Mouse (Mus musculus): ENCODE measurements around the gene Arrdc2. TPM values are rescaled to one million over a fixed set of nuclear protein-coding genes. Genes with fewer than 3 reads are reported as not detected.
A peak's percentile ranks its signal among the peaks of the same experiment; 100 is the strongest.

Gene Arrdc2
- polyA plus RNA-seq, 1 experiment = 73.8 TPM

- no peak for TF ChIP-seq CTCF (IDR thresholded peaks at IDR 0.05; ENCODE audit: extremely low read depth, insufficient read depth, insufficient read length, insufficient replicate concordance)
- TF ChIP-seq POLR2A (IDR thresholded peaks at IDR 0.05; ENCODE audit: low read depth, low read length) = peak; percentile 52
- Histone ChIP-seq H3K36me3 (ENCODE audit: control insufficient read depth, insufficient read depth, low read length) (peaks cover 27% of the 10 kb centered on the region), H3K4me3 (ENCODE audit: extremely low read depth, insufficient read depth, insufficient read length) (peak overlapping the region; percentile 73), H3K4me1 (ENCODE audit: control insufficient read depth, insufficient read depth, insufficient read length) (peaks cover 20% of the 10 kb centered on the region), H3K27me3 (ENCODE audit: control insufficient read depth, insufficient read depth, low read length) (no peaks in the 10 kb centered on the region), H3K27ac (ENCODE audit: insufficient read depth, low read length) (peak overlapping the region; percentile 80)
- WGBS = under 1% methylated on average over 58 of the region's 58 CpGs
- DNase-seq (ENCODE audit: low read depth in 1 of 2, low spot score in 2 of 2) = peak; percentile 94 to 98
These were observed 47.4 kb downstream of the Arrdc2 start for GRCm38 (mm10) chr8:70791975-70792691.

DNA sequence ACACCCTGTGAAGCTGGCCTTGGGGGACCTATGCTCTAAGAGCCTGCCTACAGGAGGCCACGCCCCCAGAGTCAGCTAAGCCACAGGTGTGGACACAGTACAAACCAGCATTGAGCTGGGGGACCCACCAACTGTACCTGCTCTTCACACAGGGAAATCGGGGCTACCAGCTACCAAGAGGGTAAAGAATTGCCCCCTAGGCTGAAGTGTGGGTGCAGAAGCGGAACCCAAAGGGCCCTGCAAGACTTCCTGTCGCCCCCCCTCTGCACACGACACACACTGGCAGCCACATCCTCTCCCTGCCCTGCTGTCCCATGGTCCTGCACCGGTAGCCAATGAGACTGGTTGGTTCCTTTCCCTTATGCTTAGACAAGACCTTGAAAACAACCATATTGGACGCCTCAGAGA, 48.2 kb downstream of the Arrdc2 start:
- Histone ChIP-seq H3K4me1 (ENCODE audit: control insufficient read depth, insufficient read depth, insufficient read length) (peaks cover 14% of the 10 kb centered on the region), H3K36me3 (ENCODE audit: control insufficient read depth, insufficient read depth, low read length) (peaks cover 35% of the 10 kb centered on the region), H3K27me3 (ENCODE audit: control insufficient read depth, insufficient read depth, low read length) (no peaks in the 10 kb centered on the region), H3K4me3 (ENCODE audit: extremely low read depth, insufficient read depth, insufficient read length) (peak overlapping the region; percentile 73), H3K27ac (ENCODE audit: insufficient read depth, low read length) (peak overlapping the region; percentile 80)
- WGBS = 2% methylated on average over 7 of the region's 7 CpGs
- DNase-seq (ENCODE audit: low read depth in 1 of 2, low spot score in 2 of 2) = peak; percentile 67 to 77
- TF ChIP-seq POLR2A (IDR thresholded peaks at IDR 0.05; ENCODE audit: low read depth, low read length) (no peak), CTCF (IDR thresholded peaks at IDR 0.05; ENCODE audit: extremely low read depth, insufficient read depth, insufficient read length, insufficient replicate concordance) (no peak)

GRCm38 (mm10) chr8:70790846-70791245, 48.7 kb downstream of the Arrdc2 start:
- H3K27me3 ChIP-seq (ENCODE audit: control insufficient read depth, insufficient read depth, low read length) = no peaks in the 10 kb centered on the region
- peaks cover 40% of the 10 kb centered on the region for H3K36me3 ChIP-seq (ENCODE audit: control insufficient read depth, insufficient read depth, low read length)
- peak overlapping the region; percentile 73 for H3K4me3 ChIP-seq (ENCODE audit: extremely low read depth, insufficient read depth, insufficient read length)
- TF ChIP-seq POLR2A (IDR thresholded peaks at IDR 0.05; ENCODE audit: low read depth, low read length) = no peak
- TF ChIP-seq CTCF (IDR thresholded peaks at IDR 0.05; ENCODE audit: extremely low read depth, insufficient read depth, insufficient read length, insufficient replicate concordance) = no peak
- peak overlapping the region; percentile 65 for H3K27ac ChIP-seq (ENCODE audit: insufficient read depth, low read length)
- DNase-seq (ENCODE audit: low read depth in 1 of 2, low spot score in 2 of 2) = no peak
- 27% methylated on average over 8 of the region's 8 CpGs for WGBS
- H3K4me1 ChIP-seq (ENCODE audit: control insufficient read depth, insufficient read depth, insufficient read length) = peaks cover 14% of the 10 kb centered on the region

GRCm38 (mm10) chr8:70789046-70789445, 50.5 kb downstream of the Arrdc2 start:
- H3K27ac ChIP-seq (ENCODE audit: insufficient read depth, low read length) = no peak overlapping the region
- WGBS = 95% methylated on average over 10 of the region's 10 CpGs
- H3K4me1 ChIP-seq (ENCODE audit: control insufficient read depth, insufficient read depth, insufficient read length) = peaks cover 14% of the 10 kb centered on the region
- H3K36me3 ChIP-seq (ENCODE audit: control insufficient read depth, insufficient read depth, low read length) = peaks cover 50% of the 10 kb centered on the region
- H3K27me3 ChIP-seq (ENCODE audit: control insufficient read depth, insufficient read depth, low read length) = no peaks in the 10 kb centered on the region
- TF ChIP-seq CTCF (IDR thresholded peaks at IDR 0.05; ENCODE audit: extremely low read depth, insufficient read depth, insufficient read length, insufficient replicate concordance) = no peak
- TF ChIP-seq POLR2A (IDR thresholded peaks at IDR 0.05; ENCODE audit: low read depth, low read length) = no peak
- no peak for DNase-seq (ENCODE audit: low read depth in 1 of 2, low spot score in 2 of 2)
- H3K4me3 ChIP-seq (ENCODE audit: extremely low read depth, insufficient read depth, insufficient read length) = no peak overlapping the region

DNA sequence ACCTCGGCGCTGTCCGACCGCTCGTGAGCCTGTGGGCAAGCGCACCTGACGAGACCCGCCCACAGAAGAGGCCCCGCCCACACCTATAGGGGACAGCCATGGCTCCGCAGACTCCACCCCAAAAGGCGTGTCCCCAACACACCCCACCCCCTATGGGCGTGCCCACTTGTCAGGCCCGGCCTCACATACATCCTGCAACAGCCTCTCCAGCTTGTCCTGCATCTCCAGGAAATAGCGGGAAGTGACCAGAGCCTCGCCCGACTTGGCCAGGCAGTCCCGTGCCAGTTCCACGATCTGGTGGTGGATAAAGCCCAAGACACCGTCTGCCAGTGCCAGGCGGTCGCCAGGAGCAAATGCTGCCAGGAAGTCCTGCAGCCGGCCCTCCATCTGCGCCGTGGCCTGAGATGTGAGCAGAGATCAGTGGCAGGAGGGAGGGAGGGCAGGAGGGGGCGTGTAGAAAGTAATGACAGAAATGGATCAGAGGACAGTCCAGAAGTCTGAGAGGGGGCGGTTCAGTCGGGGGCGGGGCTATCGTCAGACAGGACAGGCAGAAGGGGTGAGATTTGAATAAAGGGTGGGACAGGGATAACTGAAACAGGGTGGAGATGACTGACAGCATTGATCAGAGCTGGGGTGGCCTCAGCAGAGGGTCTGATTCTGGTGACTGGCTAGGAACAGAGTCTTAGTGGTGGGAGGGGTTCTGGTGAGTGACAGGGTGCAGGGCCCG, 51.4 kb downstream of the Arrdc2 start:
- TF ChIP-seq POLR2A (IDR thresholded peaks at IDR 0.05; ENCODE audit: low read depth, low read length) (no peak), CTCF (IDR thresholded peaks at IDR 0.05; ENCODE audit: extremely low read depth, insufficient read depth, insufficient read length, insufficient replicate concordance) (no peak)
- Histone ChIP-seq H3K36me3 (ENCODE audit: control insufficient read depth, insufficient read depth, low read length) (peaks cover 58% of the 10 kb centered on the region), H3K4me3 (ENCODE audit: extremely low read depth, insufficient read depth, insufficient read length) (no peak overlapping the region), H3K27ac (ENCODE audit: insufficient read depth, low read length) (no peak overlapping the region), H3K4me1 (ENCODE audit: control insufficient read depth, insufficient read depth, insufficient read length) (peaks cover 12% of the 10 kb centered on the region), H3K27me3 (ENCODE audit: control insufficient read depth, insufficient read depth, low read length) (no peaks in the 10 kb centered on the region)
- no peak for DNase-seq (ENCODE audit: low read depth in 1 of 2, low spot score in 2 of 2)
- WGBS = 91% methylated on average over 30 of the region's 30 CpGs

DNA sequence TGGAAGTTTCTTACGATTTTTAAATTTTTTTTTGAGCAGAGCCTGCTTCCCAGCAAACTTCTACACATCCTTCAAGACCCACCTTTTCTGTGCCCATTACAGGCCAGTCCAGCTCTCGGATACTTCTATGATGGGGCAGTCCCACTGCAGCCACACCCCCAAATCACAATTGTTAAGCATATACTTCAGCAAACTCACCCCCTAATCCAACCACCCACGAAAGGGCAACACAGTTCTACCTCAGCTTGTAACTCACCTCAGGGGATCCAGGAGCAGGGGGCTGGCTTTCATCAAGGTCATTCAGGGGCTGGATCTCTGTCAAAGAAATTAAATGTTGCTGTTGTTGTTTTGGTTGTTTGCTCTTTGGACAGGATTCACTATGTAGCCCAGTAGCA, 52.5 kb downstream of the Arrdc2 start:
- WGBS = 97% methylated on average over 3 of the region's 3 CpGs
- H3K4me3 ChIP-seq (ENCODE audit: extremely low read depth, insufficient read depth, insufficient read length) = no peak overlapping the region
- H3K36me3 ChIP-seq (ENCODE audit: control insufficient read depth, insufficient read depth, low read length) = peaks cover 59% of the 10 kb centered on the region
- TF ChIP-seq POLR2A (IDR thresholded peaks at IDR 0.05; ENCODE audit: low read depth, low read length) (no peak), CTCF (IDR thresholded peaks at IDR 0.05; ENCODE audit: extremely low read depth, insufficient read depth, insufficient read length, insufficient replicate concordance) (no peak)
- no peak for DNase-seq (ENCODE audit: low read depth in 1 of 2, low spot score in 2 of 2)
- peaks cover 7% of the 10 kb centered on the region; the same call in 1 of the 2 replicates for H3K4me1 ChIP-seq (ENCODE audit: control insufficient read depth, insufficient read depth, insufficient read length)
- H3K27me3 ChIP-seq (ENCODE audit: control insufficient read depth, insufficient read depth, low read length) = no peaks in the 10 kb centered on the region
- no peak overlapping the region for H3K27ac ChIP-seq (ENCODE audit: insufficient read depth, low read length)
